Mouse (Mus musculus) heart, embryonic 11.5 days (tissue): ENCODE results near the gene Nme7. TPM values are rescaled to one million over a fixed set of nuclear protein-coding genes. Genes with fewer than 3 reads are reported as not detected.

ENCODE experiments used
- ATAC-seq: fragments of 200-750 bp; cut with Nextera tagmentation; replicated peaks from 2 replicates; pipeline ENCODE4 v1.8.0; 2017; ENCODE audit warnings: moderate library complexity; ENCODE audit not compliant: insufficient number of reproducible peaks, low FRiP score, low TSS enrichment
- H3K27ac ChIP-seq: fragments of 300-500 bp; sonication (generic); 2 replicates; pipeline ENCODE4 v1.5.1; 2014; ENCODE audit warnings: mild to moderate bottlenecking, low read depth, low read length
- H3K27me3 ChIP-seq: fragments of 300-500 bp; sonication (generic); 2 replicates; pipeline ENCODE4 v1.6.1; 2014; ENCODE audit warnings: mild to moderate bottlenecking, low read length, mixed read lengths; ENCODE audit not compliant: control insufficient read depth, insufficient read depth
- H3K36me3 ChIP-seq: fragments of 300-500 bp; sonication (generic); 2 replicates; pipeline ENCODE4 v1.6.1; 2014; ENCODE audit warnings: mild to moderate bottlenecking, low read length, moderate library complexity, mixed read lengths; ENCODE audit not compliant: control insufficient read depth, insufficient read depth
- H3K4me1 ChIP-seq: fragments of 300-500 bp; sonication (generic); 2 replicates; pipeline ENCODE4 v1.6.1; 2014; ENCODE audit warnings: low read length; ENCODE audit not compliant: control insufficient read depth, insufficient read depth
- H3K4me2 ChIP-seq: fragments of 300-500 bp; sonication (generic); 2 replicates; pipeline ENCODE4 v1.6.1; 2014; ENCODE audit warnings: mild to moderate bottlenecking, moderate library complexity
- H3K4me3 ChIP-seq: fragments of 300-500 bp; sonication (generic); 2 replicates; pipeline ENCODE4 v1.5.1; 2014; ENCODE audit warnings: low read depth, low read length
- H3K9ac ChIP-seq: fragments of 300-500 bp; sonication (generic); 2 replicates; pipeline ENCODE4 v1.6.1; 2014; ENCODE audit warnings: mild to moderate bottlenecking, low read depth, low read length, moderate library complexity
- H3K9me3 ChIP-seq: fragments of 300-500 bp; sonication (generic); replicated peaks from 2 replicates; pipeline ENCODE4 v1.6.1; 2016; ENCODE audit warnings: low read length; ENCODE audit not compliant: control insufficient read depth
- WGBS: fragments of 180-500 bp; shearing (Covaris S2); extraction: QIAGEN DNeasy Blood & Tissue Kit; methylation state at CpG from one replicate; pipeline ENCODE4 v1.1.7; 2014; ENCODE audit not compliant: insufficient replicate concordance; 5-methylcytosine and 5-hydroxymethylcytosine counted together
- polyA plus RNA-seq: library from polyadenylated mRNA; unstranded; fragments of >200 nt; fragmentation: Nextera tagmentation; extraction: Ambion mirVana; gene quantifications from 2 replicates; pipeline ENCODE4 v1.2.1, GENCODE M21; 2014

Gene Nme7
- polyA plus RNA-seq, 1 experiment from 2014 or later, result 22.2 TPM

- Histone ChIP-seq H3K4me3 (no peak overlapping the region), H3K27me3 (no peaks in the 10 kb centered on the region), H3K36me3 (no peaks in the 10 kb centered on the region), H3K4me2 (no peak overlapping the region), H3K27ac (no peak overlapping the region), H3K4me1 (0 out of 2 replicates have a peak, but pooled peaks cover under 1% of the 10 kb centered on the region), H3K9me3 (no peaks in the 10 kb centered on the region), H3K9ac (no peak overlapping the region)
- WGBS, result 80% methylated on average over 8 of the region's 8 CpGs
- ATAC-seq, result no peak
These were observed 164.4 kb downstream of the Nme7 start for GRCm38 (mm10) chr1:164468329-164468728.

DNA sequence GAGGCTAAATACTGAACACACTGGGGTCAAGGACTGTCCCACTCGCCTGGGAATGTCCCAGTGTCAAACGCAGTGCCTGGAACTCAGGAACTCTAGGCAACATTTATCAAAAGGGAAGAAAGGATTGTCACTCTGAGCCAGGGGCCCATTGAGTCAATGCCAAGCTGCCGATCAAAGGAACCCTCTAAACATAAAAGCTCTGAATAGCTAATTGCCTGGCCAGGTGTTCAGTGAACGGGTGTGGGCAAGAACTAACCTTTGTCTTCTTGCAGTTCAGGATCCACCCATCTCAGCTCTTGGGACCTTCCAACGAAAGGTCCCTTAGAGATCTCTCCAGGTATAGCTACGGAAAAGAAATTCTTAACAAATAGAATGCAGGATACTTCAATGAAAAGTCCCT lies 167.1 kb downstream of the Nme7 start:
- WGBS, result 69% methylated on average over 6 of the region's 6 CpGs
- no peaks in the 10 kb centered on the region for H3K27me3 ChIP-seq
- H3K4me2 ChIP-seq, result no peak overlapping the region
- H3K9ac ChIP-seq, result no peak overlapping the region
- ATAC-seq, result no peak
- no peaks in the 10 kb centered on the region for H3K36me3 ChIP-seq
- no peaks in the 10 kb centered on the region for H3K9me3 ChIP-seq
- no peak overlapping the region for H3K27ac ChIP-seq
- H3K4me3 ChIP-seq, result no peak overlapping the region
- peaks cover 16% of the 10 kb centered on the region for H3K4me1 ChIP-seq

GRCm38 (mm10) chr1:164471632-164472031 lies 167.7 kb downstream of the Nme7 start:
- H3K27ac ChIP-seq, result no peak overlapping the region
- no peaks in the 10 kb centered on the region for H3K36me3 ChIP-seq
- H3K4me2 ChIP-seq, result no peak overlapping the region
- H3K4me3 ChIP-seq, result no peak overlapping the region
- H3K9ac ChIP-seq, result no peak overlapping the region
- ATAC-seq, result no peak
- 86% methylated on average over 5 of the region's 5 CpGs for WGBS
- H3K4me1 ChIP-seq, result peaks cover 16% of the 10 kb centered on the region
- H3K9me3 ChIP-seq, result no peaks in the 10 kb centered on the region
- H3K27me3 ChIP-seq, result no peaks in the 10 kb centered on the region

GRCm38 (mm10) chr1:164473398-164473797 lies 169.5 kb downstream of the Nme7 start:
- ATAC-seq, result no peak; the same call in 1 of the 2 replicates
- Histone ChIP-seq H3K4me3 (no peak overlapping the region), H3K4me1 (peaks cover 16% of the 10 kb centered on the region), H3K4me2 (no peak overlapping the region), H3K27ac (no peak overlapping the region), H3K9me3 (no peaks in the 10 kb centered on the region), H3K27me3 (no peaks in the 10 kb centered on the region), H3K36me3 (no peaks in the 10 kb centered on the region), H3K9ac (no peak overlapping the region)
- 85% methylated on average over 7 of the region's 7 CpGs for WGBS

DNA sequence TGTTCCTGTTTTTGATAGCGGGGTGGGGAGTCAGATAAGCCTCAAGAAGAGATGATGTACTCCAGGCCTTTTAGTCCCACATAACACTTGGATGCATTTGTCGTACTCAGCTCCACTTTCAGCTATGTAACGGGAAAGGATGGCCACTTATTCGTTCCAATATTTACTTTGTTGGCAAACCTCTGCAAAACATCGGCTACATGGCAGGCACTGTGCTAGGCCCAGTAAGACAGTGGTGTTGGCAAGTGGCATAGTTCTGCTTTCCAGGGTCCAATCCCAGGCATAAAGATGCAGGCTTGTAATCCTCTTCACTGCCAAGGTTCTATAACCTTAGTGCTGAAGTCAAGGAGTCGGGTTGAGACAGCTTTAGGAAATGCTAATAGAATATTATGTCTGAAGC lies 170.4 kb downstream of the Nme7 start:
- H3K36me3 ChIP-seq, result no peaks in the 10 kb centered on the region
- no peaks in the 10 kb centered on the region for H3K9me3 ChIP-seq
- no peak overlapping the region for H3K4me3 ChIP-seq
- ATAC-seq, result no peak
- H3K9ac ChIP-seq, result no peak overlapping the region
- peaks cover 16% of the 10 kb centered on the region for H3K4me1 ChIP-seq
- H3K27ac ChIP-seq, result peak overlapping the region; percentile 58
- WGBS, result 55% methylated on average over 6 of the region's 6 CpGs
- no peaks in the 10 kb centered on the region for H3K27me3 ChIP-seq
- H3K4me2 ChIP-seq, result peak overlapping the region; percentile 33; the same call in 1 of the 2 replicates

- ATAC-seq, result 0 out of 2 replicates have a peak, but pooled peaks have one; percentile 72
These were observed 171.0 kb downstream of the Nme7 start for GRCm38 (mm10) chr1:164474778-164475511.

DNA sequence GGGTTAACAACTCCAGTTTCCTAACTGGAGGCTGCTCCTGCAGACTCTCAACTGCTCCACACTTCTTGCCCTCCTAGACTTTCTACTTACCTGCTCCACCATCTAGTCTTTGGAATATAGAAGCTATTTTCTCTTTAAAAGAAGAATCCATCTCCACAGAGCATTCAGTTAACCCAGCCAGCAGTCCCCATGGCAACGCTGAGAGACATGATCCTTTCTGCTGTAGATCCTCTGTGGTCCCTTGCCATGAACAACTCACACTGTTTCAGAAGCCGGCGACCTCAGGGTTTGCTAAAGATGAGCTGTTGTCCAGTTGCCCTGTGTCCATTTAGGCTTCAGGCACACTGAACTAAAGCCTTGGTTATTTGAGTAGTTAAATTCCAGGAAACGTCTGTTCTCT lies 172.0 kb downstream of the Nme7 start:
- peaks cover 16% of the 10 kb centered on the region for H3K4me1 ChIP-seq
- H3K36me3 ChIP-seq, result no peaks in the 10 kb centered on the region
- H3K4me2 ChIP-seq, result no peak overlapping the region
- H3K9ac ChIP-seq, result no peak overlapping the region
- no peaks in the 10 kb centered on the region for H3K27me3 ChIP-seq
- no peak for ATAC-seq
- 72% methylated on average over 4 of the region's 4 CpGs for WGBS
- H3K9me3 ChIP-seq, result no peaks in the 10 kb centered on the region
- no peak overlapping the region for H3K4me3 ChIP-seq
- no peak overlapping the region for H3K27ac ChIP-seq

More at GRCm38 (mm10) chr1:164474778-164475511, 171.0 kb downstream of the Nme7 start:
- peaks cover 16% of the 10 kb centered on the region for H3K4me1 ChIP-seq
- peak overlapping the region; percentile 33 for H3K4me2 ChIP-seq
- no peaks in the 10 kb centered on the region for H3K36me3 ChIP-seq
- H3K27me3 ChIP-seq, result no peaks in the 10 kb centered on the region
- H3K9me3 ChIP-seq, result no peaks in the 10 kb centered on the region
- peak overlapping the region; percentile 58 for H3K27ac ChIP-seq
- 28% methylated on average over 7 of the region's 7 CpGs for WGBS
- no peak overlapping the region for H3K4me3 ChIP-seq
- no peak overlapping the region for H3K9ac ChIP-seq

GRCm38 (mm10) chr1:164480755-164481644 lies 177.1 kb downstream of the Nme7 start:
- H3K36me3 ChIP-seq, result no peaks in the 10 kb centered on the region
- no peak overlapping the region for H3K27ac ChIP-seq
- 83% methylated on average over 5 of the region's 5 CpGs for whole genome bisulfite sequencing

More at GRCm38 (mm10) chr1:164480755-164481644, 177.1 kb downstream of the Nme7 start:
- no peaks in the 10 kb centered on the region for H3K27me3 ChIP-seq
- no peak overlapping the region for H3K9ac ChIP-seq
- H3K4me3 ChIP-seq, result no peak overlapping the region
- no peak overlapping the region for H3K4me2 ChIP-seq
- no peak for ATAC-seq
- no peaks in the 10 kb centered on the region for H3K9me3 ChIP-seq
- no peaks in the 10 kb centered on the region; the same call in 1 of the 2 replicates for H3K4me1 ChIP-seq
